Mouse (Mus musculus): ENCODE data around the gene Mepce.
A peak's percentile ranks its signal among the peaks of the same experiment; 100 is the strongest.

Gene Mepce

GRCm38 (mm10) chr5:137788171-137788570, 716 bp upstream of the Mepce start:
- DNase-seq (ENCODE audit: low read depth), result no peak

- DNase-seq (ENCODE audit: low read depth), result peak; percentile 100
These were observed 1.1 kb downstream of the Mepce start for GRCm38 (mm10) chr5:137786109-137786942.

- DNase-seq (ENCODE audit: low read depth), result no peak
These were observed 2.1 kb downstream of the Mepce start for GRCm38 (mm10) chr5:137785164-137786031.

GRCm38 (mm10) chr5:137784546-137784945, 2.9 kb downstream of the Mepce start:
- DNase-seq (ENCODE audit: low read depth), result peak; percentile 30

- DNase-seq (ENCODE audit: low read depth), result peak; percentile 25
These were observed 3.4 kb downstream of the Mepce start for GRCm38 (mm10) chr5:137783901-137784540.

GRCm38 (mm10) chr5:137782776-137783522, 4.5 kb downstream of the Mepce start:
- DNase-seq (ENCODE audit: low read depth), result no peak

- DNase-seq (ENCODE audit: low read depth), result no peak
These were observed 5.8 kb downstream of the Mepce start for GRCm38 (mm10) chr5:137781661-137782060.

GRCm38 (mm10) chr5:137779053-137779933, 8.2 kb downstream of the Mepce start:
- peak; percentile 61 for DNase-seq (ENCODE audit: low read depth)

GRCm38 (mm10) chr5:137778635-137779034, 8.8 kb downstream of the Mepce start, which contains the start of gene Ppp1r35:
Gene Ppp1r35 (plus strand): TSS chr5:137778849.
- peak; percentile 97 for DNase-seq (ENCODE audit: low read depth)

GRCm38 (mm10) chr5:137777267-137777845, 10.1 kb downstream of the Mepce start:
- DNase-seq (ENCODE audit: low read depth), result peak; percentile 22

- DNase-seq (ENCODE audit: low read depth), result peak; percentile 54
These were observed 11.0 kb downstream of the Mepce start for GRCm38 (mm10) chr5:137776408-137776918.

GRCm38 (mm10) chr5:137775587-137776290, 11.7 kb downstream of the Mepce start:
- DNase-seq (ENCODE audit: low read depth), result no peak

- no peak for DNase-seq (ENCODE audit: low read depth)
These were observed 14.7 kb downstream of the Mepce start for GRCm38 (mm10) chr5:137772755-137773154.

- peak; percentile 88 for DNase-seq (ENCODE audit: low read depth)
These were observed 16.7 kb downstream of the Mepce start for GRCm38 (mm10) chr5:137770709-137771108.

- DNase-seq (ENCODE audit: low read depth), result no peak
These were observed 19.0 kb downstream of the Mepce start for GRCm38 (mm10) chr5:137768475-137768874.

- DNase-seq (ENCODE audit: low read depth), result peak; percentile 88
These were observed 21.2 kb downstream of the Mepce start for GRCm38 (mm10) chr5:137766270-137766669.

- DNase-seq (ENCODE audit: low read depth), result no peak
These were observed 22.7 kb downstream of the Mepce start for GRCm38 (mm10) chr5:137764609-137765340.

- DNase-seq (ENCODE audit: low read depth), result peak; percentile 91
These were observed 27.5 kb downstream of the Mepce start for GRCm38 (mm10) chr5:137759971-137760412.

Data from naive thymus-derived CD4-positive, alpha-beta T cell, adult 2 months (primary cell).